Mouse (Mus musculus): Measurements from ENCODE around the gene Col8a2. TPM values are rescaled to one million over a fixed set of nuclear protein-coding genes. Genes with fewer than 3 reads are reported as not detected.
A peak's percentile ranks its signal among the peaks of the same experiment; 100 is the strongest.

The Col8a2 gene
- polyA plus RNA-seq, 1 experiment from 2014 or later: 7.4 TPM

GRCm38 (mm10) chr4:126303877-126304276 lies 17.3 kb downstream of the Col8a2 start:
- Histone ChIP-seq H3K9me3 (ENCODE audit: control insufficient read depth, low read length) (no peaks in the 10 kb centered on the region), H3K4me1 (ENCODE audit: control insufficient read depth, insufficient read depth, low read length) (peaks cover 9% of the 10 kb centered on the region), H3K27me3 (ENCODE audit: control insufficient read depth, insufficient read depth, low read length) (peaks cover 34% of the 10 kb centered on the region), H3K36me3 (ENCODE audit: control insufficient read depth, insufficient read depth, low read length) (no peaks in the 10 kb centered on the region), H3K4me3 (ENCODE audit: low read depth, low read length) (no peak overlapping the region), H3K27ac (ENCODE audit: low read depth, low read length) (no peak overlapping the region), H3K9ac (ENCODE audit: low read length) (no peak overlapping the region), H3K4me2 (ENCODE audit: low read depth) (no peak overlapping the region)
- ATAC-seq (ENCODE audit: insufficient read depth, low FRiP score, low TSS enrichment) (no peak), DNase-seq (ENCODE audit: low spot score) (no peak)
- 59% methylated on average over 4 of the region's 4 CpGs for WGBS

GRCm38 (mm10) chr4:126305428-126305827 lies 18.8 kb downstream of the Col8a2 start:
- ATAC-seq (ENCODE audit: insufficient read depth, low FRiP score, low TSS enrichment) (no peak), DNase-seq (ENCODE audit: low spot score) (no peak)
- no peak overlapping the region for H3K9ac ChIP-seq (ENCODE audit: low read length)
- no peak overlapping the region for H3K4me2 ChIP-seq (ENCODE audit: low read depth)
- H3K27me3 ChIP-seq (ENCODE audit: control insufficient read depth, insufficient read depth, low read length): peaks cover 24% of the 10 kb centered on the region
- no peaks in the 10 kb centered on the region for H3K9me3 ChIP-seq (ENCODE audit: control insufficient read depth, low read length)
- H3K27ac ChIP-seq (ENCODE audit: low read depth, low read length): no peak overlapping the region
- WGBS: 92% methylated on average over 1 of the region's 1 CpGs
- H3K36me3 ChIP-seq (ENCODE audit: control insufficient read depth, insufficient read depth, low read length): no peaks in the 10 kb centered on the region
- no peak overlapping the region for H3K4me3 ChIP-seq (ENCODE audit: low read depth, low read length)
- peaks cover 9% of the 10 kb centered on the region for H3K4me1 ChIP-seq (ENCODE audit: control insufficient read depth, insufficient read depth, low read length)

- Histone ChIP-seq H3K36me3 (ENCODE audit: control insufficient read depth, insufficient read depth, low read length) (no peaks in the 10 kb centered on the region), H3K4me3 (ENCODE audit: low read depth, low read length) (no peak overlapping the region), H3K27me3 (ENCODE audit: control insufficient read depth, insufficient read depth, low read length) (peaks cover 18% of the 10 kb centered on the region), H3K4me1 (ENCODE audit: control insufficient read depth, insufficient read depth, low read length) (peaks cover 6% of the 10 kb centered on the region), H3K9ac (ENCODE audit: low read length) (no peak overlapping the region), H3K9me3 (ENCODE audit: control insufficient read depth, low read length) (no peaks in the 10 kb centered on the region), H3K27ac (ENCODE audit: low read depth, low read length) (no peak overlapping the region), H3K4me2 (ENCODE audit: low read depth) (no peak overlapping the region)
- ATAC-seq (ENCODE audit: insufficient read depth, low FRiP score, low TSS enrichment) (no peak), DNase-seq (ENCODE audit: low spot score) (no peak)
- WGBS: 93% methylated on average over 6 of the region's 6 CpGs
Observed at GRCm38 (mm10) chr4:126306058-126306457, 19.5 kb downstream of the Col8a2 start.

GRCm38 (mm10) chr4:126306827-126307226 lies 20.2 kb downstream of the Col8a2 start:
- H3K9me3 ChIP-seq (ENCODE audit: control insufficient read depth, low read length): no peaks in the 10 kb centered on the region
- H3K9ac ChIP-seq (ENCODE audit: low read length): no peak overlapping the region
- H3K4me1 ChIP-seq (ENCODE audit: control insufficient read depth, insufficient read depth, low read length): no peaks in the 10 kb centered on the region
- no peak overlapping the region for H3K4me2 ChIP-seq (ENCODE audit: low read depth)
- H3K27me3 ChIP-seq (ENCODE audit: control insufficient read depth, insufficient read depth, low read length): peaks cover 10% of the 10 kb centered on the region
- H3K36me3 ChIP-seq (ENCODE audit: control insufficient read depth, insufficient read depth, low read length): no peaks in the 10 kb centered on the region
- ATAC-seq (ENCODE audit: insufficient read depth, low FRiP score, low TSS enrichment) (no peak), DNase-seq (ENCODE audit: low spot score) (no peak)
- no peak overlapping the region for H3K4me3 ChIP-seq (ENCODE audit: low read depth, low read length)
- WGBS: 30% methylated on average over 2 of the region's 2 CpGs
- no peak overlapping the region for H3K27ac ChIP-seq (ENCODE audit: low read depth, low read length)

- no peaks in the 10 kb centered on the region for H3K27me3 ChIP-seq (ENCODE audit: control insufficient read depth, insufficient read depth, low read length)
- no peaks in the 10 kb centered on the region for H3K4me1 ChIP-seq (ENCODE audit: control insufficient read depth, insufficient read depth, low read length)
- peak overlapping the region; percentile 12; the same call in 1 of the 2 replicates for H3K4me3 ChIP-seq (ENCODE audit: low read depth, low read length)
- no peak for DNase-seq (ENCODE audit: low spot score)
- 16% methylated on average over 20 of the region's 20 CpGs for WGBS
- H3K4me2 ChIP-seq (ENCODE audit: low read depth): peak overlapping the region; percentile 39
- H3K36me3 ChIP-seq (ENCODE audit: control insufficient read depth, insufficient read depth, low read length): no peaks in the 10 kb centered on the region
- peak; percentile 63 for ATAC-seq (ENCODE audit: insufficient read depth, low FRiP score, low TSS enrichment)
- H3K9me3 ChIP-seq (ENCODE audit: control insufficient read depth, low read length): no peaks in the 10 kb centered on the region
- H3K9ac ChIP-seq (ENCODE audit: low read length): no peak overlapping the region
- no peak overlapping the region for H3K27ac ChIP-seq (ENCODE audit: low read depth, low read length)
Observed at GRCm38 (mm10) chr4:126309211-126309921, 22.8 kb downstream of the Col8a2 start.

GRCm38 (mm10) chr4:126309922-126310309 lies 23.3 kb downstream of the Col8a2 start:
- H3K27me3 ChIP-seq (ENCODE audit: control insufficient read depth, insufficient read depth, low read length): no peaks in the 10 kb centered on the region
- ATAC-seq (ENCODE audit: insufficient read depth, low FRiP score, low TSS enrichment) (peak; percentile 78), DNase-seq (ENCODE audit: low spot score) (peak; percentile 94)
- H3K9ac ChIP-seq (ENCODE audit: low read length): no peak overlapping the region
- peak overlapping the region; percentile 12; the same call in 1 of the 2 replicates for H3K4me3 ChIP-seq (ENCODE audit: low read depth, low read length)
- no peaks in the 10 kb centered on the region for H3K36me3 ChIP-seq (ENCODE audit: control insufficient read depth, insufficient read depth, low read length)
- H3K27ac ChIP-seq (ENCODE audit: low read depth, low read length): no peak overlapping the region
- WGBS: 0% methylated on average over 7 of the region's 7 CpGs
- no peaks in the 10 kb centered on the region for H3K4me1 ChIP-seq (ENCODE audit: control insufficient read depth, insufficient read depth, low read length)
- H3K4me2 ChIP-seq (ENCODE audit: low read depth): peak overlapping the region; percentile 39
- H3K9me3 ChIP-seq (ENCODE audit: control insufficient read depth, low read length): no peaks in the 10 kb centered on the region

GRCm38 (mm10) chr4:126310344-126310743 lies 23.8 kb downstream of the Col8a2 start:
- Histone ChIP-seq H3K27ac (ENCODE audit: low read depth, low read length) (no peak overlapping the region), H3K9ac (ENCODE audit: low read length) (no peak overlapping the region), H3K9me3 (ENCODE audit: control insufficient read depth, low read length) (no peaks in the 10 kb centered on the region), H3K36me3 (ENCODE audit: control insufficient read depth, insufficient read depth, low read length) (no peaks in the 10 kb centered on the region), H3K4me1 (ENCODE audit: control insufficient read depth, insufficient read depth, low read length) (no peaks in the 10 kb centered on the region), H3K4me3 (ENCODE audit: low read depth, low read length) (no peak overlapping the region), H3K4me2 (ENCODE audit: low read depth) (no peak overlapping the region), H3K27me3 (ENCODE audit: control insufficient read depth, insufficient read depth, low read length) (no peaks in the 10 kb centered on the region)
- 63% methylated on average over 7 of the region's 7 CpGs for WGBS
- DNase-seq (ENCODE audit: low spot score): no peak
- 0 out of 2 replicates have a peak, but pooled peaks have one; percentile 27 for ATAC-seq (ENCODE audit: insufficient read depth, low FRiP score, low TSS enrichment)

GRCm38 (mm10) chr4:126311566-126312200 lies 25.1 kb downstream of the Col8a2 start:
- H3K4me3 ChIP-seq (ENCODE audit: low read depth, low read length): no peak overlapping the region
- no peaks in the 10 kb centered on the region for H3K4me1 ChIP-seq (ENCODE audit: control insufficient read depth, insufficient read depth, low read length)
- no peak overlapping the region for H3K27ac ChIP-seq (ENCODE audit: low read depth, low read length)
- H3K4me2 ChIP-seq (ENCODE audit: low read depth): no peak overlapping the region
- no peaks in the 10 kb centered on the region for H3K9me3 ChIP-seq (ENCODE audit: control insufficient read depth, low read length)
- DNase-seq (ENCODE audit: low spot score) (no peak), ATAC-seq (ENCODE audit: insufficient read depth, low FRiP score, low TSS enrichment) (no peak)
- no peak overlapping the region for H3K9ac ChIP-seq (ENCODE audit: low read length)
- no peaks in the 10 kb centered on the region for H3K27me3 ChIP-seq (ENCODE audit: control insufficient read depth, insufficient read depth, low read length)
- WGBS: 83% methylated on average over 16 of the region's 16 CpGs
- peaks cover 10% of the 10 kb centered on the region for H3K36me3 ChIP-seq (ENCODE audit: control insufficient read depth, insufficient read depth, low read length)

GRCm38 (mm10) chr4:126313202-126313601 lies 26.6 kb downstream of the Col8a2 start:
- 40% methylated on average over 5 of the region's 5 CpGs for WGBS

More at GRCm38 (mm10) chr4:126313202-126313601, 26.6 kb downstream of the Col8a2 start:
- Histone ChIP-seq H3K4me1 (ENCODE audit: control insufficient read depth, insufficient read depth, low read length) (no peaks in the 10 kb centered on the region), H3K4me3 (ENCODE audit: low read depth, low read length) (no peak overlapping the region), H3K36me3 (ENCODE audit: control insufficient read depth, insufficient read depth, low read length) (peaks cover 17% of the 10 kb centered on the region), H3K9me3 (ENCODE audit: control insufficient read depth, low read length) (no peaks in the 10 kb centered on the region), H3K27me3 (ENCODE audit: control insufficient read depth, insufficient read depth, low read length) (no peaks in the 10 kb centered on the region), H3K9ac (ENCODE audit: low read length) (no peak overlapping the region), H3K27ac (ENCODE audit: low read depth, low read length) (no peak overlapping the region), H3K4me2 (ENCODE audit: low read depth) (no peak overlapping the region)
- ATAC-seq (ENCODE audit: insufficient read depth, low FRiP score, low TSS enrichment) (no peak), DNase-seq (ENCODE audit: low spot score) (no peak)
